Mouse (Mus musculus): ENCODE measurements at regions not wholly inside any gene's neighbourhood (a gene's known extent, or its start where the extent isn't known, plus 50 kb on each side); places are given as distances from the start of the nearest gene placed in this dataset.
"Not testable (repeated sequence)": the region's sequence is repeated elsewhere in the genome, so short reads cannot be mapped to it uniquely, and the experiment has no call there.

GRCm38 (mm10) chr12:74825664-74826063, 351.5 kb downstream of the Kcnh5 start:
- DNase-seq: no peak
- intact Hi-C loops (cut with DNase I; ENCODE audit: low total_unique reads): no loop called here

- peak; percentile 48 for DNase-seq
Observed at GRCm38 (mm10) chr12:74824735-74825494, 352.2 kb downstream of the Kcnh5 start.

DNA sequence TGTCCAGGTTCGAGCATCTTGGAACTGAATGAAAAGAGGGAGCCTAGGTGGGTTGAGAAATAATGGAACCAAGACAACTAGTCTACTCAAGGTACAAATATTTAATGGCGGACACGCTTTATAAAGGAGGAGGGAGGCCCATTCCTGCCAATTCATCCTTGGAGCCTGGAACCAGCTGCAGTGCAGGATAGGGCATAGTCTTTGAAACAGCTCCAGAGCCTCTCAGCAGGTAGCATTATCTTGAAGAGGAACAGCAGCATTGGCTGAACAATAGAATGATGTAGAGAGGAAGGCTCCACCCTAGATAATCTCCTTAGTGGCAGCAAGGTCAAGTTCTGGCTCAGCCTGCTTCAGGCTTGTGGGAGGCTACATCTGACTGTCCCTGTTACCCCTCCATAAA, 361.0 kb downstream of the Kcnh5 start:
- intact Hi-C loops (cut with DNase I; ENCODE audit: low total_unique reads); DNase-seq: not testable (repeated sequence)

More at GRCm38 (mm10) chr12:74824735-74825494, 352.2 kb downstream of the Kcnh5 start:
- intact Hi-C loops (cut with DNase I; ENCODE audit: low total_unique reads): no loop called here

DNA sequence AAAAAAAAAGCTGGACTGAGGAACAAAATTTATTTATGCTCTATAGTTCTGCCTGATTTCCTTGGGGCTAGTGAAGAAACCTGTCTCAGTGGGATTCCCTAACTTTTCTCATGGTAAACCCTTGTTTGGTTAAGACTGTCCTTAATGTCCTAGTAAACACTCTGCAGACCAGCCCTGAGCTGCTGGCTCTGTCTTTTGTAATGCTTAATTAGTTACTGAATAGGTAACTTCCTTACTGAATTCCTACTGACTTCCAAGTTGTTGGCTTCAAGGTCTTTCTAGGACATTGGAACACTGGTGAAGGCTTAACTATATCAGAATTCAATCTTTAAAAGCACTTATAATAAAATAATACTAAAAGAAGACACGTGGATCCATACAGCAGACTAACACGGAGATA, 368.6 kb downstream of the Kcnh5 start:
- DNase-seq; intact Hi-C loops (cut with DNase I; ENCODE audit: low total_unique reads): not testable (repeated sequence)

DNA sequence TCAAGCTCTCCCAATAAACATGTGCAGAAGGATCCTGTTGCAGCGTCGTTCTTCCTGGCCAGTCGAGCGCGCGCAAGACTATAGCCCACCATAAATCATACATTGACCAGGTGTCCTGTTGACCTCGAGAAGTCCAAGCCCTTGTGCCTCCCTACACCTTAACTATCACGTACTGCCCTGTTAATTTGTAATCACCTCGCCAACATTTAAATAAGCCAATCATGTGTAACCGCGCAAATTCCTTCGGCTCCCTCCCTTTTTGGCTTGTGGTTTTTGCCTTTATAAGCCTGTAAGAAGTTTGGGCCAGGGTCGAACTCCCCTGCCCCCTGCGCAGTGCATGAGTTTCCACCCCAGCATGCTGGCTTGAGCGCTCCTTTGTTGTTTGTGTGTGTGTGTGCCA, 369.2 kb downstream of the Kcnh5 start:
- intact Hi-C loops (cut with DNase I; ENCODE audit: low total_unique reads); DNase-seq: not testable (repeated sequence)

- intact Hi-C loops (cut with DNase I; ENCODE audit: low total_unique reads): no loop called here
- DNase-seq: no peak
Observed at GRCm38 (mm10) chr12:74803740-74804512, 373.2 kb downstream of the Kcnh5 start.

DNA sequence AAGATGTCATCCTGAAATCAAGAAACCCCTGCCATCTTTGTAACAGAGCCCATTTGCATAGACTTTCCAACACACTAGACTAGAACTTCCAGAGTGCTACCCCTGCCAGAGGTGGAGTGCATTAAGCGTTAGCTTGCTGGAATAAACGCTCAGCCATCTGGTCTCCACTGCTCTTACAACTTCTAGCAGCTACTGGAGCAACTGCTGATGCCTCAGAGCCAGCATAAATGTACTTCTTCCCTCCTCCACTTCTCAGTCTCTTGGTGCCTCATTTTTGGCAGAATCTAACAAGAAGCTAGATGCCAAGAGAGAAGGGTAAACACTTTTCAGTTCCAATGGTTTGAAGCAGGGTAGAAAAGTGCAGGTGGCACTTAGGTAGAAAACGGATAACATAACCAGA, 385.1 kb downstream of the Kcnh5 start:
- intact Hi-C loops (cut with DNase I; ENCODE audit: low total_unique reads): no loop called here
- DNase-seq: no peak

DNA sequence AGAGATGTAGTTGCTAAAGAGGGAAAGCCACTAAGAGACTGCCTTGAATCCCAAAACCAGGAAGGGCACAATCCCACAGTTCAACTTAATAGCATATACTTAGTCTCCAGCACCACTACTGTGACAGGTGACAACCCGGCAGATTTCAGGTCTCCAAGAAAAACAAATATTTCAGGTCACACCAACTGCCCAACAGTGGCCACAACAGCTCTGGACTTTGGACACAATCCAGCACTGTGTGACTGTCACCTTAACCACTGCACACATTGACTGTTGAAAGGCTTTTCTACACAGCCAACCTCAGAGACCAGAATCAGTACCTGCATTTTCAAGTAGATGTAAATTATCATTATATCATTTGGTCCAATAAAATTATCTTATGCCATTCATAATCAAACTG, 414.8 kb downstream of the Kcnh5 start:
- DNase-seq: no peak
- intact Hi-C loops (cut with DNase I; ENCODE audit: low total_unique reads): no loop called here

DNA sequence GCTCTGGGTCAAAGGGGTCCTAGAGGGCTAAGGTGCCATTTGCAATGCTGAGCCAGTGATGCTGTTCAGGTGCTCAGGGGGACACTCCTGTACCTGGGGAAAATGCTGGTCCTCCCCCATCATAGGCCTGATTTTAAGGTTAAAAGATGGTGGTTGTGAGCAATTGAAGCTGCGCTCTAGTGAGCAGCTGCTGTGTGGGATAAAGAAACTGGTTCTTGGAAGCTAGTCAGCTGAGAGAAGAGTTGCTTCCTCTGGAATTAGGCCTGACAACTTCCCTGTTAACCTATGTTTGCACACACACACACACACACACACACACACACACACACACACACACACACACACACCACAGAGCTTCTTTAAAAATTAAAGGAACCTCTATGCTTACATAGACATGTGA, 428.9 kb upstream of the Gm11042 start:
- no peak for DNase-seq
- intact Hi-C loops (cut with DNase I; ENCODE audit: low total_unique reads): no loop called here

DNA sequence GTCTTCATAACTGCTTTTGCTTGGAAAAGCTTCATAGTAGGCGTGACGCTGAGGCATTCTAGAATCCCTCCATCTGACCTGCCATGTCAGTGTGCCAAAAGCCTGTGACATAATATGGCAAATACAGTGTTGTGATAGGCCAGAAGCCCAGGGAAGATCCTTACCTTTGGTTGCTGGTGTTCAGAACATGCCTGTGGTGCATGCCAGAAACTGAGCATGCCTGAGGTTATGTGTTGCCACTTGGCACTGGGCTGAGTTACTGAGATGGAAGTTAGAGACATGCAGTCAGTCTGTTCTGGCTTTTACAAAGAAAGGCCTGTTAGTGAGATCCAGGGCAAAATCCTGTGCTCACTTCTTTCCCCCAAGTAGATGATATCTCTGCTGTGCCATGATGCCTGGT, 412.7 kb upstream of the Gm11042 start:
- intact Hi-C loops (cut with DNase I; ENCODE audit: low total_unique reads): no loop called here
- DNase-seq: no peak

- intact Hi-C loops (cut with DNase I; ENCODE audit: low total_unique reads): no loop called here
- DNase-seq: no peak
Observed at GRCm38 (mm10) chr12:74679149-74679548, 363.0 kb upstream of the Gm11042 start.

DNA sequence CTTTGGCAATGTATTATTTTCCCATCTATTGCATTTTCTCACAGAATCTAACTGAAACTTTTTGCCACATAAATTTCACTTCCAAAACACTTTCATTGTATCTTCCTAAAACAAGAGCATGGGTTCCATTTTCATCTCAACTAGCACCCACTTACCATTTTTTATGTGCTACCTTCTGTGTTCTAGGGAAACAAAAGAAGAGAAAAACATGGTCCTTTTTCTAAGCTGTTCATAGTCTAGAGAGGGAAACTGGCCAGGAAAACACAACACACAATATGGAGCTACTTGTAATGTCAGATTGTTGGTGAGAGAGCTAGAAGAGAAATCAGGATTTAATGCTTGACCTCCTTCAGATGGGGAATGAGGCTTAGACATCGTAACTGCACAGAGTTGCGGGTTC, 361.6 kb upstream of the Gm11042 start:
- intact Hi-C loops (cut with DNase I; ENCODE audit: low total_unique reads): no loop called here
- no peak for DNase-seq

DNA sequence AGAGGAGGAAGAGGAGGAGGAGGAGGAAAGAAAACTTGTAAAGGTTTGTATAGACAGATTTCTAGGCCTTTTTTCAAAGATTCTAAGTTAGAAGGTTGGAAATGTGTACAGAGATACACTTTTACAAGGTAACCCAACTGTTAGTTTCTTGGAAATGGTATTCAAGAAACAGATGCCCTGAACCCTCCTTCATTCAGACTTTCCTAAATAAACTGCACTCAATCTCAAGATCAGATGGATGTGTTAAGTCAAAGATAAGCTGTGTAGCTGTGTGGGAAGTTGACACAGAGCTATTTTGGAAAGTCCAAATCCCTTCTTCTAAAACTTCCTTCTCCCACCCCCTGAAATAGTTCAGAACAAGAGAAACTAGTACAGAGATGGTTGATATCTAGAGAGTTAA, 342.2 kb upstream of the Gm11042 start:
- DNase-seq: no peak
- intact Hi-C loops (cut with DNase I; ENCODE audit: low total_unique reads): no loop called here

- no peak for DNase-seq
- intact Hi-C loops (cut with DNase I; ENCODE audit: low total_unique reads): no loop called here
Observed at GRCm38 (mm10) chr12:74657036-74657648, 340.9 kb upstream of the Gm11042 start.

- DNase-seq: no peak
- intact Hi-C loops (cut with DNase I; ENCODE audit: low total_unique reads): no loop called here
Observed at GRCm38 (mm10) chr12:74651256-74651655, 335.1 kb upstream of the Gm11042 start.

DNA sequence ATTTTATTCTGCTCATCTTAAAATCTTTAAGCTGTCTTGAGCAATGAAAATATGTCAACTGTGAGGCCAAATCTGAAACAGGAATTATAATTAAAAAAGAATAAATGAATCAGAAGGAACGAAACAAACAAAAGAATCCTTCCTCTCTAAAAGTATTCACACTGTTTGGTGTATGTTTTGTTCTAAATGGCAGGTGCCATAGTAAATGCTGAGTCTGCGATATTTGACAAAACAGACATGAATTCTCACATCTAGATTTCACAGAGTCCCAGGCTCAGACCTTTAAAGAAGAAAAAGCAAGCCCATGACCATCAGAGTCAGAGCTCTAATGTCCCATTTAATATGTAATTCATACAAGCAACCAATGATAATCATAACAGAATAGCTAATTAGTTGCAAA, 316.6 kb upstream of the Gm11042 start:
- DNase-seq: no peak
- intact Hi-C loops (cut with DNase I; ENCODE audit: low total_unique reads): no loop called here

DNA sequence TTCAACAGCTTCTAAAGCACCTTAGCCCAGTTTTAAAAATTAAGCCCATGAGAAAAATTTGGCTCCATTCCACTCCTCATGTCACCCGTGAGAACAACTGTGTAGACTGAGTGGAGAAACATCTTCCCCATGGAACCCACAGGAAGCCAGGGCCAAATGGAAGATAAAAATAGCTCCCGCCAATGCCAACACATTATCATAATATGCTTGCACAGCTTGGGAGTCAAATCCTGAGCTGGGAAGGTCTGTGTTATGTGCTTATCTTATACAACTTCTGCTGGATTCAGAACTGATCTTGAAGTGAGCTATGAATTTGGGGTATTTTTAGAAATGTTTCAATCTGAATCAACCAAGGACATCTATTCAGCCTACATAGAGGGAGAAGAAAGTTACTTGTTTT, 279.0 kb upstream of the Gm11042 start:
- intact Hi-C loops (cut with DNase I; ENCODE audit: low total_unique reads): no loop called here
- no peak for DNase-seq

DNA sequence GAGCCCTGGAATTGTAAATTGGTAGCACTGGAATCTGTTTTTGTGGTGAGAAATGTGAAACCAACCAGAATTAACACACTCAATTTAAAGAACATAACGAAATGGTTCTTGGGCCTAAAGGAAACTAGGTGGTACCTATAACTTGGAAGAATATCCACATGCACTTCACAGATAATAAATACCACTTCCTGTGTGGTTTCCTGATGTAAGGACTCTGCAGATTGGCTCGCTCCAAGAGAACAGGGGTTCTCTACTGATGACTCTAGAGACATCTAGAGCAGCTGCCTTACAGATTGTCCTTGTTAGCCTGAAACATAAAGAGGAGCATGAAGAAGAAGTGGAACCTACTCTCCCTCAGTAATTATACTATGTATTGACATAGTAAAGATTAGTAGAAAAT, 238.4 kb upstream of the Gm11042 start:
- no peak for DNase-seq
- intact Hi-C loops (cut with DNase I; ENCODE audit: low total_unique reads): no loop called here

GRCm38 (mm10) chr12:74544172-74544571, 228.0 kb upstream of the Gm11042 start:
- intact Hi-C loops (cut with DNase I; ENCODE audit: low total_unique reads): no loop called here

DNA sequence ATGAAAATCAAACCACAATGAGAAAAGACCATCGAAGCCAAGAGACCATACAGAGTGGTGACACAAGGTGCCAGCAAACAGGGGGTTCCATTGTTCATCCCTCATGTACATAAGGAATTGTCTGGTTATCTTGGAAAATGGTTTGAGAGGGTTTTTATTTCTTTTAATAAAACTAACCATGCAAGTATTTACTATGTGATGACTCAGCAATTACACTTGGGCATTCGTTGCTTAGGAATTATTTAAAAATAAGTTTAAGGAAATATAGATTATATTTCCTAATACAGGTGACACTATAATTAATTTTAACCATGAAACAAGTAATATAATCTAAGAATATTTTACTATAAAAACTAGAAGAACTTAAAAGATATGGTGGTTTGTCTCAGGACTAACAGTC, 218.7 kb upstream of the Gm11042 start:
- intact Hi-C loops (cut with DNase I; ENCODE audit: low total_unique reads): no loop called here

More at GRCm38 (mm10) chr12:74544172-74544571, 228.0 kb upstream of the Gm11042 start:
- no peak for DNase-seq

More for the DNA sequence above, 218.7 kb upstream of the Gm11042 start:
- no peak for DNase-seq
